Mouse (Mus musculus) liver, embryonic 14.5 days (tissue): ENCODE measurements around the gene Pdlim5.

Experiments
- CTCF ChIP-seq: IDR thresholded peaks from 2 replicates; pipeline ENCODE4 v1.5.1; 2016; ENCODE audit warnings: antibody characterized with exemption, low read depth, control low read depth
- EP300 ChIP-seq: IDR thresholded peaks from 2 replicates; pipeline ENCODE4 v1.6.1; 2016; ENCODE audit warnings: antibody characterized with exemption, low read depth

DNA sequence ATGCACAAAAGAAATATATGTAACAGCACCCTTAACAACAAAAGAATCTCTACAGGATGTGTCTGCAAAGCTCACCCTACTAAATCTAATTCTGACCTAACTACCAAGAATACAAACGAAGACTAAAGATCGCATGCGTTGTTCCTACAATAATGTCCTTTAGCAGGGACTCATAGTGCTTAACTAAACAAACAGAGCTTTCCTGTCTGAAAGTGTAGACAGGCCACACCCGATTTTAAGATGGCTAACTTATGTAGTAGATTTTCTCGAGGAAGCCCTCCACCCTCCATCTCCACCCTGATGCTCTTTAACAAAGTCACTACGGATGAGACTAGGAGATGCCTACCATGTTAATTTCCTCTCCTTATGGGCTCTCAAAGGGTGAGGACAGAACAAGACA lies 71.9 kb downstream of the Pdlim5 start:
- no peak for TF ChIP-seq CTCF
- TF ChIP-seq EP300, result no peak
